Mouse (Mus musculus): Measurements from ENCODE around the gene Rph3al.

DNA sequence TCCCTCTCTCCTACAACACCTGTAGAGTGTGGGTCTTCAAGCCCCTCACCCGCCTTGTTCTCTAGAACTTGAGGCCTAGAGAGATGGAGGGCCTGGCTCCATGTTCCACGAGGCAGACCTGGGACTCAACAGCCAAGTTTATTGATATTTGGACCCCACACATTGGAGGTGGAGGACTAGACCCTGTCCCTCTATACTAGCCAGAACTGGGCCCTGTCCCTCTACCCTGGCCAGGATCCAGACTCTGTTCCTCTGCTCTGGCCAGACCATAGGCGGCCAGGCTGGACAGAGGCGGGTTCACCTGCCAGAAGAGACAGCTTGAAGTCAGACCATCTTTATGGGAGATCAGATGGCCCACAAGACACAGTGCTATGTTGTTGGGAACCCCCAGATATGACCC lies 136.9 kb downstream of the Rph3al start:
- TF ChIP-seq CTCF (IDR thresholded peaks at IDR 0.05; ENCODE audit: extremely low read depth, insufficient read depth, insufficient read length, insufficient replicate concordance) (no peak), POLR2A (IDR thresholded peaks at IDR 0.05; ENCODE audit: low read depth, low read length) (no peak)
